Mouse (Mus musculus): ENCODE results near the gene Nr0b1. TPM values are rescaled to one million over a fixed set of nuclear protein-coding genes. Genes with fewer than 3 reads are reported as not detected.

Gene Nr0b1
- polyA plus RNA-seq (2017; shearing (Covaris generic)), result not detected

GRCm38 (mm10) chrX:86191614-86192419, at the start of gene Nr0b1:
Nr0b1 (plus strand) TSS chrX:86191764.

Other genes starting within 250 kb of the Nr0b1 start
- gene Samt3, start 147.6 kb upstream of the Nr0b1 start, polyA plus RNA-seq (2017; shearing (Covaris generic)), result not detected
- gene Mageb4, start 113.3 kb downstream of the Nr0b1 start, polyA plus RNA-seq (2017; shearing (Covaris generic)), result not detected

Measured in inflammation-experienced regulatory T-cells, adult 16 weeks (primary cell).